Mouse (Mus musculus) thymus, postnatal 0 days (tissue): ENCODE results near the gene Olfr1504. TPM values are rescaled to one million over a fixed set of nuclear protein-coding genes. Genes with fewer than 3 reads are reported as not detected.
"Not testable (repeated sequence)": the region's sequence is repeated elsewhere in the genome, so short reads cannot be mapped to it uniquely, and the experiment has no call there.

Source experiments
- DNase-seq: peaks from one replicate; pipeline ENCODE4 v3.0.0-alpha.2; 2015; ENCODE audit warnings: low spot score
- polyA plus RNA-seq: library from polyadenylated mRNA; unstranded; fragments of >200 nt; fragmentation: Nextera tagmentation; extraction: Ambion mirVana; gene quantifications from 2 replicates; pipeline ENCODE4 v1.2.1, GENCODE M21; 2015

The Olfr1504 gene
- polyA plus RNA-seq, result not detected in 2 replicates

DNA sequence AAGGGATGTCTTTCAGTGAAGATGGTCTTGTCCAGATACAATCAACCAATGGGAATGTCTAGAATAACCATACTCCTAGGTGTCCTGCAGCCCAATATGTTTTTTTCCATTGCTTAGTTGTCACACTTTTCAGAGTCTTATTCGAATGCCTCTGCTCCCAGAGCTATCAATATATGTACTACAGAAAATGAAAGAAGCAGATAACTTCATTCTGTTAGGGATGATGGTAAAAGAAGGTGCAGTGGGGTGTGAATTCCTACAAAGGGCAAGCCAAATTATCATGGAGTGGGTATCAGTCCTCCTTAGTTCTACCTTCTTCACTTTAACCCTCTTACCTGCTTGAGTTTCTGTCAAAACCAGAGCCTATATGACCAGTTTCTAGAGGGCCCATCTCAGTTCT is at the start of gene Olfr1504:
Olfr1504 (minus strand) TSS at position 101 of the 400 bp plus-strand sequence.
- no peak for DNase-seq

DNA sequence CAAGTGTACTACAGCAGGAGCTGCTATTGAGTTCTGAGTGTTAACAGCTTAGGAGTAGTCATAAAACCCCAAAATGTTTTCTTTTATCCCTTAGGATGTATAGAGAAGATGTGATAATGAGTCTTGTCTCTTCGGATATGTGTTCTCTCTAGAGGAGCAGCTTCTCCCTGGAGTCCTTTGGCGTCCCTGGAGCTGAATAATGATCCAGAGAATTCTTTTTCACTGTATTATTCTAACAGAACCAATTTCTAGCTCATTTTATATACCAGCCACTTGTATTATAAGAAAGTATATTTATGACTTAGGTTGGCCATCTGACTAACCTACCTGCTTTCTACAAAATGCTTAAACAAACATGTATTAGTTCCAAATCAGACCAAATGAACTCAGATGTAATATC is 15.5 kb upstream of the Olfr1504 start, which contains the start of gene Olfr1505:
Olfr1505 (plus strand) TSS at position 301 of the 400 bp plus-strand sequence.
- no peak for DNase-seq

DNA sequence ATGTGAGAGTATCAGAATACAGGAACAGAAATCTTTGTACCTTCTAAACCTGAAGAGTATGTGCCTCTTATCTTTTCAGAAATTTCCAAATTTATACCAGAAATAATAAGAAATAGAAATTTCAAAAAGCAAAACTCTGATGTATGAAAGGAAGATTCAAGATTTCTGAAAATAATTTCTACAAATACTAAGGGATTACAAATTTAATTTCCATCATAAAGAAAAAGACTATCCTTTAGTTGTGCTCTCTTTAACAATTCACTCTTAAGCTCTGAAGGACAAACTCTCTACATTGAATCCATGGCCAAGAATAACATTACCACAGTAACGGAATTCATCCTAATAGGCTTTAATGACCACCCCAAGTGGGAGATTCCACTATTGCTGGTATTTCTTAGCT is 36.2 kb downstream of the Olfr1504 start, which contains the start of gene Olfr1502:
Olfr1502 (plus strand) TSS at position 301 of the 400 bp plus-strand sequence.
- DNase-seq, result no peak

DNA sequence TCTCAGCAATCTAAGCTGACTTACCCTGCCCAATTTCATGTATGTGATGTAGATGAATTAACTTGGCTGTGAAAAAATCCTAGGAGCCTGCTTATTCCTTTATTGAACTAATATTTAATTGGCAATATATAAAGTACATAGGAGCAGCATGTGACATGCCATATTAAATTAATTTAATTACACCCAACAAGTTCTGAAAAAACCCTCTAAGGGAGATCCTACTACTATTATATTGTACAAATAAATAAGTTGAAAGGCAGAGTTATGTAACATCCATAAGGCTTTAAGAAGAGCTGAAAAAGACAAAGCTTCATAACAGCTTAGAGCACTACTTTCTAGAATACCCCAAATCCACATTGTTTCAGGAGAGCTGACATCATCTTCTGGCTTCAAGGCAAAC is 47.1 kb downstream of the Olfr1504 start, which contains the start of gene Olfr1501:
Olfr1501 (minus strand) TSS at position 101 of the 400 bp plus-strand sequence.
- not testable (repeated sequence) for DNase-seq

Other genes starting within 250 kb of the Olfr1504 start
- not detected in 2 replicates for gene Olfr1490, start 246.8 kb downstream of the Olfr1504 start, polyA plus RNA-seq
- gene Olfr1491, start 200.7 kb downstream of the Olfr1504 start, polyA plus RNA-seq, result not detected in 2 replicates
- gene Olfr1493-ps1, start 174.7 kb downstream of the Olfr1504 start, polyA plus RNA-seq, result not detected in 2 replicates
- not detected in 2 replicates for gene Olfr1494, start 158.2 kb downstream of the Olfr1504 start, polyA plus RNA-seq
- not detected in 2 replicates for gene Olfr1495, start 133.3 kb downstream of the Olfr1504 start, polyA plus RNA-seq
- gene Olfr1496, start 120.0 kb downstream of the Olfr1504 start, polyA plus RNA-seq, result not detected in 2 replicates
- gene Olfr1497, start 99.7 kb downstream of the Olfr1504 start, polyA plus RNA-seq, result not detected in 2 replicates
- gene Olfr1499, start 78.5 kb downstream of the Olfr1504 start, polyA plus RNA-seq, result not detected in 2 replicates
- not detected in 2 replicates for gene Olfr1500, start 67.4 kb downstream of the Olfr1504 start, polyA plus RNA-seq
- gene Olfr1501, start 47.2 kb downstream of the Olfr1504 start, polyA plus RNA-seq, result not detected in 2 replicates
- gene Olfr1502, start 36.1 kb downstream of the Olfr1504 start, polyA plus RNA-seq, result not detected in 2 replicates
- not detected in 2 replicates for gene Olfr1505, start 15.6 kb upstream of the Olfr1504 start, polyA plus RNA-seq